Mouse (Mus musculus) forebrain, embryonic 16.5 days (tissue): Measurements from ENCODE around the gene Gnai2. TPM values are rescaled to one million over a fixed set of nuclear protein-coding genes. Genes with fewer than 3 reads are reported as not detected.
"Not testable (repeated sequence)": the region's sequence is repeated elsewhere in the genome, so short reads cannot be mapped to it uniquely, and the experiment has no call there.

ENCODE experiments used
- ATAC-seq: fragments of 200-750 bp; cut with Nextera tagmentation; 2 replicates; pipeline ENCODE4 v1.8.0; 2017; ENCODE audit warnings: mild to moderate bottlenecking, moderate library complexity
- H3K27ac ChIP-seq: fragments of 300-500 bp; sonication (generic); 2 replicates; pipeline ENCODE4 v1.5.1; 2014; ENCODE audit warnings: low read length, control low read depth
- H3K27me3 ChIP-seq: fragments of 300-500 bp; sonication (generic); replicated peaks from 2 replicates; pipeline ENCODE4 v1.6.1; 2014; ENCODE audit warnings: low read length; ENCODE audit not compliant: control insufficient read depth, insufficient read depth
- H3K36me3 ChIP-seq: fragments of 300-500 bp; sonication (generic); 2 replicates; pipeline ENCODE4 v1.6.1; 2014; ENCODE audit not compliant: control insufficient read depth, insufficient read depth
- H3K4me1 ChIP-seq: fragments of 300-500 bp; sonication (generic); replicated peaks from 2 replicates; pipeline ENCODE4 v1.6.1; 2014; ENCODE audit warnings: low read length; ENCODE audit not compliant: control insufficient read depth, insufficient read depth
- H3K4me2 ChIP-seq: fragments of 300-500 bp; sonication (generic); 2 replicates; pipeline ENCODE4 v1.6.1; 2014; ENCODE audit warnings: mild to moderate bottlenecking, low read length, control low read depth
- H3K4me3 ChIP-seq: fragments of 300-500 bp; sonication (generic); replicated peaks from 2 replicates; pipeline ENCODE4 v1.5.1; 2014; ENCODE audit warnings: mild to moderate bottlenecking, low read length, control low read depth
- H3K9ac ChIP-seq: fragments of 300-500 bp; sonication (generic); replicated peaks from 2 replicates; pipeline ENCODE4 v1.6.1; 2014; ENCODE audit warnings: low read depth, low read length, control low read depth
- H3K9me3 ChIP-seq: fragments of 300-500 bp; sonication (generic); 2 replicates; pipeline ENCODE4 v1.6.1; 2016; ENCODE audit warnings: low read length; ENCODE audit not compliant: control insufficient read depth
- WGBS: fragments of 180-500 bp; shearing (Covaris S2); extraction: QIAGEN DNeasy Blood & Tissue Kit; methylation state at CpG from one replicate; pipeline ENCODE4 v1.1.7; 2014; 5-methylcytosine and 5-hydroxymethylcytosine counted together
- polyA plus RNA-seq: library from polyadenylated mRNA; unstranded; fragments of >200 nt; fragmentation: Nextera tagmentation; extraction: Ambion mirVana; gene quantifications from 2 replicates; pipeline ENCODE4 v1.2.1, GENCODE M21; 2015

Gene Gnai2
- 299 and 316 TPM in 2 replicates for polyA plus RNA-seq

DNA sequence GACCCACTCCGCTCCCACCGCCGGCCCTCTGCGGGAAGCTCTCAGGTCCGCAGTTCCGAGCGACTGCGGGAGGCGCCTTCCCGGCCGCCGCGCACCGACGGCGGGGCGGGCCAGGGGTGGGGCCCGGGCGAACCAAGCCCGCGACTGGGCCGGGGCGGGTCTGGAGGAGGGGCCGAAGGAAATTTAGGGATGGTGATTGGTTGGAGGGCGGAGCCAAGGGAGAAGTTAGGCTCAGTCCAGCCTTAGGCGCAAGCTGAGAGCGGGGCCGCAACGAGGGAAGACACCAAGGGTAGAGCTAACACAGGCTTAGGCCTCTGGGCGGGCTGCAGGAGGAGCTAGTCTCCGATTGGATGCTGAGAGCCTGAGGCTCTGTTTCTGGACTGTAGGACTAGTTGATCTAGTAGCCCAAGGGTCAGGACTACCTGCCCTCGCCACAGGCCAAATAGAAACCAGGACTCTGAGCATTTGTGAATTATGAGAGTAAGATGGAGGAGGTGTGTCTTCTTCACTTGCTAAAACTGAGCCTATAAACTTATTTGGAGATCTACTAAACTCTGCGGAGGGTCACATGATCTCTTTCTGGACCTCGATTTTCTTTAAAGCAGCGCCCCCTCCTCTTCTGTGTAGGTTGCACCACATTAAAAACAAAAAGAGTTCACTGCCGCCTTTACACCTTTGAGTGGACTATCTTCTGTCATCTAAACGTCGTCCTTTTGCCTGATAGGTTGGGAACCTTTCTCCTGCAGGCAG, at the start of gene Gnai2:
Gene Gnai2, minus strand, starts transcription at position 89 of the 750 bp plus-strand sequence.
- Histone ChIP-seq H3K4me1 (peaks cover 50% of the 10 kb centered on the region), H3K9me3 (no peaks in the 10 kb centered on the region), H3K4me2 (peak within 1 kb of the TSS; percentile 99), H3K27ac (peak within 1 kb of the TSS; percentile 88), H3K4me3 (peak within 1 kb of the TSS; percentile 84), H3K36me3 (no peaks in the 10 kb centered on the region), H3K9ac (peak within 1 kb of the TSS; percentile 88), H3K27me3 (no peaks in the 10 kb centered on the region)
- ATAC-seq: peak; percentile 93
- WGBS: 6% methylated on average over 38 of the region's 38 CpGs

- 0 out of 2 replicates have a peak, but pooled peaks cover 1% of the 10 kb centered on the region for H3K4me1 ChIP-seq
- H3K27me3 ChIP-seq: peaks cover under 1% of the 10 kb centered on the region
- H3K4me3 ChIP-seq: no peak overlapping the region
- H3K4me2 ChIP-seq: no peak overlapping the region
- no peak overlapping the region for H3K27ac ChIP-seq
- H3K9ac ChIP-seq: no peak overlapping the region
- H3K9me3 ChIP-seq: no peaks in the 10 kb centered on the region
- peaks cover 9% of the 10 kb centered on the region for H3K36me3 ChIP-seq
- WGBS: 85% methylated on average over 20 of the region's 20 CpGs
- no peak for ATAC-seq
Measured at GRCm38 (mm10) chr9:107682405-107682804, 47.2 kb upstream of the Gnai2 start.

DNA sequence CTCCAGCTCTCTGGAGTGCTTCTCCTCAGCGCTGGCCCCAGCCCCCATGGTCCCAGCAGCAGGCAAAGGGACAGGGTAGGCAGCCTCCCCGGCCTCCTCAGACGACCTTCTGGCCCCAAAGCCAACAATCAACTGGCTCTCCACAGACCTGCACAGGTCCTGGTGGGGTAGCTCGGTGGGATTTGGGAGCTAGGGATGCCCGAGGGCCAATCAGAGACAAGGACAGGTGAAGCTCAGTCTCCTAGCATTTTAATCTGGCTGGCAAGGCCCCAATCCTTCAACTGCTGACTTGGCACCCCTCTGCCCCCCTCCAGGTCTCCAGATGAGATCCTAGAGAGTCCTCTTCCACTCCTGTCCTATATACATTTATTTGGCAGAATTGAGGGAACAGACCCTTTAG, 44.3 kb upstream of the Gnai2 start, which contains the start of gene Gnat1:
Gene Gnat1, minus strand, starts transcription at position 212 of the 400 bp plus-strand sequence.
- H3K9ac ChIP-seq: 0 out of 2 replicates have a peak within 1 kb of the TSS, but pooled peaks have one; percentile 6
- H3K27me3 ChIP-seq: peaks cover 18% of the 10 kb centered on the region
- H3K36me3 ChIP-seq: peaks cover 6% of the 10 kb centered on the region
- no peaks in the 10 kb centered on the region for H3K9me3 ChIP-seq
- no peak within 1 kb of the TSS for H3K27ac ChIP-seq
- H3K4me1 ChIP-seq: peaks cover 20% of the 10 kb centered on the region
- WGBS: 37% methylated on average over 5 of the region's 5 CpGs
- no peak within 1 kb of the TSS for H3K4me3 ChIP-seq
- no peak for ATAC-seq
- no peak within 1 kb of the TSS for H3K4me2 ChIP-seq

DNA sequence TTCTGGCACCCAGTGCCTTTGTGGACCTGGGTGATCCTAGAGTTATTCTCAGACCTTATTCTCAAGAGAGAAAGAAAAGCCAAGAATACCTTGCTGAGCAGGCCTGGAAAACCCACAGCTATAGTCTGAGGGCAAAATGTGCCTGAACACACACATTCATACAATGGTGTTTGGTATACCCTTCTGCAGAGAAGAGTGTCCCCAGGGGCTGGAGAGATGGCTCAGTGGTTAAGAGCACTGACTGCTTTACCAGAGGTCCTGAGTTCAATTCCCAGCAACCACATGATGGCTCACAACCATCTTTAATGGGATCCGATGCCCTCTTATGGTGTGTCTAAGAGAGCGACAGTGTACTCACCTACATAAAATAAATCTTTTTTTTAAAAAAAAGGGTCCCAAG, 43.7 kb upstream of the Gnai2 start:
- ATAC-seq: no peak
- peaks cover 18% of the 10 kb centered on the region for H3K27me3 ChIP-seq
- no peaks in the 10 kb centered on the region for H3K9me3 ChIP-seq
- peaks cover 3% of the 10 kb centered on the region; the same call in 1 of the 2 replicates for H3K36me3 ChIP-seq
- no peak overlapping the region for H3K4me2 ChIP-seq
- no peak overlapping the region for H3K4me3 ChIP-seq
- H3K27ac ChIP-seq: no peak overlapping the region
- WGBS: 94% methylated on average over 2 of the region's 2 CpGs
- H3K4me1 ChIP-seq: peaks cover 20% of the 10 kb centered on the region
- no peak overlapping the region for H3K9ac ChIP-seq

GRCm38 (mm10) chr9:107677819-107678526, 42.8 kb upstream of the Gnai2 start:
- not testable (repeated sequence) for H3K9me3 ChIP-seq, H3K36me3 ChIP-seq, H3K27ac ChIP-seq, ATAC-seq, H3K4me2 ChIP-seq, H3K9ac ChIP-seq, H3K4me3 ChIP-seq
- H3K27me3 ChIP-seq: peaks cover 18% of the 10 kb centered on the region
- peaks cover 20% of the 10 kb centered on the region for H3K4me1 ChIP-seq
- WGBS: 42% methylated on average over 14 of the region's 14 CpGs

DNA sequence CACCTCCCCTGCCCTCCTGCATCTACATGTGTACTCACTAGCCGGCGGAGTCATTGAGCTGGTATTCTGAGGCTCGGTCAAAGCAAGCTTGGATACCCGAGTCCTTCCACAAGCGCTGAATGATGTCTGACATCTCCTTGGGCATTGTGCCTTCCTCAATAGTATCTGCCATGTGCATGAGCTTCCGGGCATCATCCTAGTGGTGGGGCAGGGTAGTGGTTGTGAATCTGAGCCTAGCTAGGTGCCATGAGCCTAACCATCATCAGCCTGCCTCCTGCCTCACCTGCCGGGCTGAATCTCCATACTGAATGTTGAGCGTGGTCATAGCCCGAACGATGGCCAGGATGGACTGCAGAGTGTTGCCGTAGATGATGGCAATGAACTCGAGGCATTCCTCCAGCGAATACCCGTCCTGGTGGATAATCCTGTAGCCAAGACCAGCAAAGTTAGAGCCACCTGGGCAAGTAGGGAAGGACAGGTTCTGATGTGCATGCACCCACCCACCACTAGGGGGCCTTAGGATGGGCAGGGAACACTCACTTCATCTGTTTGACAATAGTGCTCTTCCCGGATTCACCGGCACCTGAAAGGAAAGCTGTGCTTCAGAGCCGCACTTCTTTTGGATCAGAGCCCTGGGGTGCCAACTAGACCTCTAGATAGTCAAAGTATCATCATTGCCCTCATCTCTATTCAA, 42.1 kb upstream of the Gnai2 start:
- H3K4me1 ChIP-seq: peaks cover 20% of the 10 kb centered on the region
- H3K9me3 ChIP-seq: no peaks in the 10 kb centered on the region
- ATAC-seq: no peak
- no peak overlapping the region for H3K4me3 ChIP-seq
- H3K27ac ChIP-seq: no peak overlapping the region
- peaks cover 3% of the 10 kb centered on the region; the same call in 1 of the 2 replicates for H3K36me3 ChIP-seq
- H3K4me2 ChIP-seq: no peak overlapping the region
- H3K27me3 ChIP-seq: peaks cover 18% of the 10 kb centered on the region
- 18% methylated on average over 17 of the region's 17 CpGs for WGBS
- no peak overlapping the region for H3K9ac ChIP-seq

DNA sequence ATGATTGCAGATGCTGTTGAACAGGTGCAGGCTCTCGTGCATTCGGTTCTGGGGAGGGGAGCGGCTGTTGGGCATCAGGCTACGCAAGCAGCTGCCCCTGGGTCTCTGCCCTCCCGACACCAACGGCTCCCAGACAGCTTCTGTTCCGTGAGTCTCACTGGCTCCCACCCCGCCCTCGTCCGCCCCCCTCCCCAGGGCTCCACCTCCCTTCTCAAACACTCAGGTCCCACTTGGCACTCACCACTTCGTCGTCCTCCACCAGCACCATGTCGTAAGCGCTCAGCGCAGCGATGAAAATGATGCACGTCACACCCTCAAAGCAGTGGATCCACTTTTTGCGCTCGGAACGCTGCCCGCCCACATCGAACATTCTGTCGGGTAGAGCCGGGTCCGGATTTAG, 41.1 kb upstream of the Gnai2 start:
- no peaks in the 10 kb centered on the region for H3K36me3 ChIP-seq
- peak overlapping the region; percentile 47 for H3K9ac ChIP-seq
- H3K27me3 ChIP-seq: peaks cover 18% of the 10 kb centered on the region
- H3K4me1 ChIP-seq: peaks cover 20% of the 10 kb centered on the region
- H3K4me3 ChIP-seq: peak overlapping the region; percentile 35
- peak overlapping the region; percentile 65 for H3K4me2 ChIP-seq
- no peaks in the 10 kb centered on the region for H3K9me3 ChIP-seq
- no peak overlapping the region for H3K27ac ChIP-seq
- WGBS: 1% methylated on average over 25 of the region's 25 CpGs
- ATAC-seq: peak; percentile 14; the same call in 1 of the 2 replicates

GRCm38 (mm10) chr9:107675671-107676301, 40.6 kb upstream of the Gnai2 start:
- H3K4me3 ChIP-seq: peak overlapping the region; percentile 35
- H3K9me3 ChIP-seq: no peaks in the 10 kb centered on the region
- H3K27ac ChIP-seq: no peak overlapping the region
- peaks cover 20% of the 10 kb centered on the region for H3K4me1 ChIP-seq
- peak overlapping the region; percentile 65 for H3K4me2 ChIP-seq
- under 1% methylated on average over 39 of the region's 39 CpGs for WGBS
- ATAC-seq: peak; percentile 71
- peak overlapping the region; percentile 47 for H3K9ac ChIP-seq
- peaks cover 18% of the 10 kb centered on the region for H3K27me3 ChIP-seq
- no peaks in the 10 kb centered on the region for H3K36me3 ChIP-seq
